Mouse (Mus musculus) liver, embryonic 15.5 days (tissue): ENCODE data around the gene Knstrn. TPM values are rescaled to one million over a fixed set of nuclear protein-coding genes. Genes with fewer than 3 reads are reported as not detected.

ENCODE experiments used
- ATAC-seq: fragments of 200-750 bp; cut with Nextera tagmentation; 2 replicates; pipeline ENCODE4 v1.8.0; 2017; ENCODE audit warnings: moderate number of reproducible peaks, mild to moderate bottlenecking, moderate library complexity; ENCODE audit not compliant: insufficient read depth
- H3K27ac ChIP-seq: fragments of 300-500 bp; sonication (generic); replicated peaks from 2 replicates; pipeline ENCODE4 v1.5.1; 2015; ENCODE audit warnings: mild to moderate bottlenecking, inconsistent platforms
- H3K27me3 ChIP-seq: fragments of 300-500 bp; sonication (generic); 2 replicates; pipeline ENCODE4 v1.6.1; 2015; ENCODE audit warnings: mild to moderate bottlenecking, inconsistent platforms
- H3K36me3 ChIP-seq: fragments of 300-500 bp; sonication (generic); replicated peaks from 2 replicates; pipeline ENCODE4 v1.6.1; 2015; ENCODE audit warnings: moderate library complexity, mild to moderate bottlenecking, inconsistent platforms
- H3K4me1 ChIP-seq: fragments of 300-500 bp; sonication (generic); replicated peaks from 2 replicates; pipeline ENCODE4 v1.6.1; 2015; ENCODE audit warnings: inconsistent platforms
- H3K4me2 ChIP-seq: fragments of 300-500 bp; sonication (generic); 2 replicates; pipeline ENCODE4 v1.6.1; 2015; ENCODE audit warnings: moderate library complexity, mild to moderate bottlenecking, inconsistent platforms
- H3K4me3 ChIP-seq: fragments of 300-500 bp; sonication (generic); replicated peaks from 2 replicates; pipeline ENCODE4 v1.5.1; 2015; ENCODE audit warnings: mild to moderate bottlenecking, inconsistent platforms
- H3K9ac ChIP-seq: fragments of 300-500 bp; sonication (generic); 2 replicates; pipeline ENCODE4 v1.6.1; 2015; ENCODE audit warnings: moderate library complexity, mild to moderate bottlenecking, inconsistent platforms
- H3K9me3 ChIP-seq: fragments of 300-500 bp; sonication (generic); replicated peaks from 2 replicates; pipeline ENCODE4 v1.6.1; 2016; ENCODE audit warnings: inconsistent platforms
- WGBS: fragments of 180-500 bp; shearing (Covaris S2); methylation state at CpG from one replicate; pipeline ENCODE4 v1.1.7; 2015; ENCODE audit warnings: mixed read lengths; ENCODE audit not compliant: insufficient replicate concordance; 5-methylcytosine and 5-hydroxymethylcytosine counted together
- polyA plus RNA-seq: library from polyadenylated mRNA; unstranded; fragments of >200 nt; fragmentation: Nextera tagmentation; extraction: Ambion mirVana; gene quantifications from 2 replicates; pipeline ENCODE4 v1.2.1, GENCODE M21; 2015

Knstrn gene
- polyA plus RNA-seq, 1 experiment from 2014 or later = 73.9 TPM

DNA sequence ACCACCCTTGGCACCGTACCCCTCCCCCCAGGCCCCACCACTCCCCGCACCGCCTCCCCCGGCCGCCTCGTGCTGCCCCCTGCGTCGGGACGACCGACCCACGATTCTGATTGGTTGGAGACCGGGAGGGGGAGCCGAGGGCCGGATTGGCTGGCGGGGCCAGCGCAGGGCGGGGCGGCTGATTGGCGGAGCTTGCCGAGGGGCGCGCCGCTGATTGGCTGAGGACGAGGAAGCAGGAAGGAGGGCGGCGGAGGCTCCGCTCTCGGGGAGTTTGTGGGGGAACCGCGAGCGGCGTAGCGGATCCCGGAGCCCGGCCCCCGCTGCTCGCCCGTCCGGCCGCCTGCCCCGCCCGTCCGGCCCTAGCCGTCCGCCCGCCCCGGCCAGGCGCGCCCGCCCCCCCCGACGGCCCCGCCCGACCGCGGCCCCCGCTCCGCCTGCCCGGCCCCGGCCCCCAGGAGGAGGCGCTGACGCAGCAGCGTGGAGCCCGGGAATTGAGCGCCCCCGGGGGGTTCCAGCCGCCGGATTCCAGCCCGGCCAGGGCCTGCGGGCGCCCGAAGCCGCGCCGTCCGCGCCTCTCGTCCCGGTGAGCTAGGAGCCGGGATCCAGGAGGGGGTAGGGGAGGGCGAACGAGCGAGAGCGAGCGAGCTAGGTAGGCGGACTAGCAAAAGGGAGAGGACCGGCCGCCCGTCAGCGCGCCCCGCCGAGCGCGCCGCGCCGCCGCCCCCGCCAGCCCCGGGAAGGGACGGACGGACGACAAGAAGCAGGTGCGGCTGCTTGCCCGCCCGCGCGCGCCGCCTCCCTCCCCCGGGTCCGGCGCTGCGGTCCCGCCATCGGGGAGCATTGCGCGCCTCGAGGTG, 87.6 kb downstream of the Knstrn start:
- ATAC-seq = peak; percentile 88
- Histone ChIP-seq H3K36me3 (no peaks in the 10 kb centered on the region), H3K4me3 (peak overlapping the region; percentile 98), H3K9me3 (no peaks in the 10 kb centered on the region), H3K4me1 (peaks cover 79% of the 10 kb centered on the region), H3K27ac (peak overlapping the region; percentile 93), H3K27me3 (peaks cover 63% of the 10 kb centered on the region), H3K9ac (peak overlapping the region; percentile 95), H3K4me2 (peak overlapping the region; percentile 100)
- under 1% methylated on average over 104 of the region's 120 CpGs for WGBS

DNA sequence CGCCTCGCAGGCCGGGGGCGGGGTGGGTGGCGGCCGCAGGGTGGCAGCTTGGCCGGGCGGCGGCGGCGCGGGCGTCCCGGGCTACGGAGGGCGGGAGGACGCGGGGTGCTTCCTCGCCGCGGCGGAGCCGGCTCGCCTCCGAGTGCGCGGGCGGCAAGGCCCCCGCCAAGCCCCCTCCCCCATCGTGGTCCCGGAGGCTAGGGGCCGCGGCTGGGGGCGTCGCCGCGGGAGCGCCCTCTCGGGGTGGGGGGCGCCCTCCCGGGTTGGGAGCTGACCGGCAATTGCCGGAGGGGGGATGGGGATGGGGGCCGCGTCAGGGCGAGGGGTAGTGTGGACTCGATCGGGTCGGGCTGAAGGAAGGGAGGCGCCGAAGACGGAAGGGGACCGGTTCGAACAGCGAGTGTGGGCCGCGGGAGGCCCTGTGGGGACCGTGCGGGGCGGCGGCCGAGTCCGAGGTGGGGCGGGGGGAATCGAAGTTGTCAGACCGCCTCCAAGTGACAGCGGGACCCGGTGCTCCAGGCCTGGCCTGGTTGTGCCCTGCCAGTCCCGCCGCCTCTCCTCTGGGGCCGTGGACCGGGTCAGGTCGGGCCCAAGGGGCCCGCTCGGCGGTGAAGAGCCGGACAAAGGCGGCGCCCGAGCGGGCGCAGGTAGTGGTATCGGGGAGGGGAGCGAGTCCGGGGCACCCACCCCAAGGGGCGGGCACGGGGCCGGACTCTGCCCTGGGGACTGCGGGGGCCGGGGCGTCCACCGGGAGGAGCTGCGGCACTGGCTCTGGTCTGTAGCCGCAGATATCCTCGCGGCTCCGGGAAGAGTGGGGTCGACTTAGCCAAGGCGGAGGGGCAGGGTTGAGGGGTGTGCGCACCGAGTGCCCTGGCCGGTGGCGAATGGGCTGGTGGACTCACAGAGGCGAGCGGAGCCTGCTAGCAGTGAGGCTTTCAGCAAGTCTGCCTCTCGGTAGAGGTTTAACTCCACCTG, 88.5 kb downstream of the Knstrn start:
- under 1% methylated on average over 103 of the region's 106 CpGs for WGBS
- H3K27me3 ChIP-seq = peaks cover 54% of the 10 kb centered on the region
- H3K36me3 ChIP-seq = no peaks in the 10 kb centered on the region
- H3K4me2 ChIP-seq = peak overlapping the region; percentile 100
- peak; percentile 24 for ATAC-seq
- peak overlapping the region; percentile 98 for H3K4me3 ChIP-seq
- H3K9ac ChIP-seq = peak overlapping the region; percentile 95
- no peaks in the 10 kb centered on the region for H3K9me3 ChIP-seq
- H3K27ac ChIP-seq = peak overlapping the region; percentile 93
- H3K4me1 ChIP-seq = peaks cover 77% of the 10 kb centered on the region

DNA sequence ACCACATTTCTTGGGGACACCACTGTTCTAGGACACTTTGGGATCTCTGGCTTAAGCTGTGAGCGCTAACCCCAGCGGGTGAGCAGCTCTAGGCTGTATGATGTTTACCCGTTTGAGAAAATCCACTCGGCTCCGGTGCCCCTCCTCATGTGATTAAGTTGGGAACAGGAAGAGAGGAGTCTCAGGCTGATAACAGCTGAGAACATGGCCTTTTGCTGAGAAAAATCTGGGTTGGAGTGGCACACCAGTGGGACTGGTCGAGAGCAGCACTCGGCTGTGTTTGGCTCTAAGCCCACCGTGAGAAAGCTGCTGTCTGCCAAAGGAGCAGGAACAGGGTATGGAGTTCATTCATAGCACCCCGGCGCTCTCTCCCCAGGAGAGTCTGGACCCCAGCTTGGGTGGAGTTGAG, 89.5 kb downstream of the Knstrn start:
- Histone ChIP-seq H3K4me1 (peaks cover 73% of the 10 kb centered on the region), H3K4me2 (peak overlapping the region; percentile 100), H3K9ac (0 out of 2 replicates have a peak overlapping the region, but pooled peaks have one; percentile 95), H3K27ac (no peak overlapping the region), H3K9me3 (no peaks in the 10 kb centered on the region), H3K4me3 (peak overlapping the region; percentile 98), H3K27me3 (peaks cover 44% of the 10 kb centered on the region), H3K36me3 (no peaks in the 10 kb centered on the region)
- ATAC-seq = no peak
- WGBS = 27% methylated on average over 10 of the region's 10 CpGs

Other genes with a start within 250 kb of the Knstrn start
- 43.6 and 47.1 TPM in 2 replicates for gene Bub1b, start 215.8 kb upstream of the Knstrn start, polyA plus RNA-seq
- gene Pak6, start 150.7 kb upstream of the Knstrn start, polyA plus RNA-seq = 0.30 and 0.45 TPM in 2 replicates
- gene Ankrd63, start 110.0 kb upstream of the Knstrn start, polyA plus RNA-seq = 0.07 and 0.08 TPM in 2 replicates
- 2.3 and 2.9 TPM in 2 replicates for gene Plcb2, start 85.6 kb upstream of the Knstrn start, polyA plus RNA-seq
- gene Inafm2, start 68.2 kb upstream of the Knstrn start, polyA plus RNA-seq = 12.3 and 12.6 TPM in 2 replicates
- 0.20 and 0.29 TPM in 2 replicates for gene Ccdc9b, start 51.3 kb upstream of the Knstrn start, polyA plus RNA-seq
- gene Phgr1, start 41.2 kb upstream of the Knstrn start, polyA plus RNA-seq = not detected in 2 replicates
- gene Disp2, start 34.3 kb upstream of the Knstrn start, polyA plus RNA-seq = 0.26 and 0.32 TPM in 2 replicates
- gene Ivd, start 48.0 kb downstream of the Knstrn start, polyA plus RNA-seq = 35.8 and 43.5 TPM in 2 replicates
- gene Bahd1, start 86.4 kb downstream of the Knstrn start, polyA plus RNA-seq = 3.2 and 4.3 TPM in 2 replicates
- gene Chst14, start 112.5 kb downstream of the Knstrn start, polyA plus RNA-seq = 4.5 and 5.7 TPM in 2 replicates
- gene Ccdc32, start 215.4 kb downstream of the Knstrn start, polyA plus RNA-seq = 12.3 and 12.4 TPM in 2 replicates
- 2.6 and 2.8 TPM in 2 replicates for gene Rpusd2, start 220.8 kb downstream of the Knstrn start, polyA plus RNA-seq
- gene Knl1, start 233.1 kb downstream of the Knstrn start, polyA plus RNA-seq = 55.2 and 59.3 TPM in 2 replicates